Mouse (Mus musculus) splenic B cell, adult 2 months (primary cell): ENCODE measurements around the gene Arhgap35.

Experiments used
- DNase-seq: peaks from one replicate; pipeline ENCODE4 v3.0.0-alpha.2; 2011; ENCODE audit warnings: low read depth, low spot score
- H3K27me3 ChIP-seq: 2 replicates; pipeline ENCODE4 v1.6.1; 2012; ENCODE audit warnings: mild to moderate bottlenecking, low read length, moderate library complexity, mixed read lengths; ENCODE audit not compliant: control insufficient read depth, poor library complexity, insufficient read depth, severe bottlenecking
- H3K36me3 ChIP-seq: 2 replicates; pipeline ENCODE4 v1.6.1; 2012; ENCODE audit warnings: mild to moderate bottlenecking, low read length, moderate library complexity, mixed read lengths; ENCODE audit not compliant: control insufficient read depth, poor library complexity, insufficient read depth, severe bottlenecking

Arhgap35 gene

DNA sequence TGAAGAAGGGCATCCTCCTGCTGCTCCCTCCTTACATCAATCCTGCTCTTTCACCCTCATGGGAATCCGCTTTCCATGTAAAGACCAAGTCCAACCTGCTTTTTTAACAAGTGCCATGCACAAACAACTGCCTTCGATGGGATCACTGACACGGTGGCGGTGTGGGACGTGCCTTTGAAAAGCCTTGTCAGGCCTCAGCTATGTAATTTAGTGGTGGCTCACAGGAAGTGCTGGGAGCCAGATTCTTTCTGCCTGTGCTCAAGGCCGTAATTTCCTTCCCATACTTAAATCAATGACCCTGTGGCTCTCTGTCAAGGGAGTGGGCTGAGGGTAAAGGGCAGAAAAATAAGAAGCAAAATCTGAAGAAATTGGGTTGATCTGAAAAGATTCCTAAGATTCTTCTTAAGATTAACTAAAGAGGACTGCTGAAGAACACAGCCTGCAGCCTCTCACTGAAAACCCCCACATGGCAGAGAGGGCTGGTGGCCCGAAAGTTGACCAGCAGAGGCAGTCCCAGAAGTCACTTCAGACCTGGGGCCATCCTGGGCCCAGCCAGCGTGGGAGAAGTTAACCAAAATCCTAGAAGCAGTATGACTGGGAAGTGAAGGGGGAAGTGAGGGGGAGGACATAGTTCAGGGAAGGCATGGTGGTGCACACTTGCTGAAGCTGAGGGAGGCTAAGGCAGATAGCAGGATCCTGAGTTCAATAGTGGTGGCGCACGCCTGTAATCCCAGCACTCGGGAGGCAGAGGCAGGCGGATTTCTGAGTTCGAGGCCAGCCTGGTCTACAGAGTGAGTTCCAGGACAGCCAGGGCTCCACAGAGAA lies 33.3 kb downstream of the Arhgap35 start:
- no peaks in the 10 kb centered on the region for H3K27me3 ChIP-seq
- H3K36me3 ChIP-seq: no peaks in the 10 kb centered on the region
- no peak for DNase-seq

DNA sequence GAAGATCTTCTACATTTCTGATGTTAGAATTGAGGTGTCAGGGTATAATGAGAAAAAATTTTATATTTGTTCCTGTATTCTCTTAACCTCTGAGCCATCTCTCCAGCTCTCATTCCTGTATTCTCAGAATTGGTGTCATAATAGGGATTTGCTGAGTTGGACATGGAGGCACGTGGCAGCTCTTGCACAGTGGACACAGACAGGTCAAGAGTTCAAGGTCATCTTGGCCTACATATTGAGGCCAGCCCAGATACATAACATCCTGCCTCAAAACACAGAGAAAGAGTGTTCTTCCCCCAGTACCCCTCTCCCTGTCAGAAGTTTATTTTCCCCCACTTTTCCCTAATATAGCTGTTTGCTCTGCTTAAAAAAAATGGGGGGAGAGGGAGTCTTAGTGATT lies 38.1 kb downstream of the Arhgap35 start:
- Histone ChIP-seq H3K36me3 (no peaks in the 10 kb centered on the region), H3K27me3 (no peaks in the 10 kb centered on the region)
- DNase-seq: no peak

DNA sequence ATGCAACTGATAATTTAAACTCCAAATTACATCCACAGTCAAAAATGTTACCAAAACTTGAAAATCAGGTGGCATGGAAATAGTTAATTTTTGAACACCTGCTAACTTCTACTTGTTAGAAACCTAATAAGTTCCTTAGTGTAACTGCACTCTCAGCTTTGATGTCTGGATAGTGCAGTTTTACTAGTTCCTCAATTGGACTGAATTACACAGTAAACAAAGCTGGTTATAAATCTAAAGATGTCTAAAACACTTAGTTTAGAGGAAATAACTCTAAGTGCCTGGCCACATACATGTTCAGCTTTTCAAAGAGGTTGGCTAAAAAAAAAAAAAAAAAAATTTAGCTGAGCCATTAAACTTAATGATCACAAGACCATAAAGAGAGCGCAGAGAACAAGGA lies 43.6 kb downstream of the Arhgap35 start:
- Histone ChIP-seq H3K27me3 (no peaks in the 10 kb centered on the region), H3K36me3 (no peaks in the 10 kb centered on the region)
- DNase-seq: peak; percentile 23

DNA sequence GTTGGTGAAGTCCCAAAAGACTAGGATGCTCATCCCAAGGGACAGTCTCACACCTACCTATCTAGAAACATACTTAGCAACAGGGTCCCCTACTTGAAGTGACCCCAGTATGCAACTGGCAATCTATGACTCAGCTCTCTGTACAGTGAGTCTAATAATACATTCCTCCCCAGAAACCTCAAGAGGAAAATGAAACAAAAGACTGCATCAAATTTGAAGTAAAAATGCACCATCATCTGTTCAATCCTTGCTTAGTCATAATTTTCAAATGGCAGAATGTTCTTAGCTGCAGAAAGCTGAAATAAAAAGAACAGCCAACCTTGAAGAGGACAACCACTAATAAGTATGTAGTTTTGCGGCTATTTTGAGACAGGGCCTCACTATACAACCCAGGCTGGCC lies 44.1 kb downstream of the Arhgap35 start:
- DNase-seq: no peak
- H3K36me3 ChIP-seq: no peaks in the 10 kb centered on the region
- H3K27me3 ChIP-seq: no peaks in the 10 kb centered on the region

DNA sequence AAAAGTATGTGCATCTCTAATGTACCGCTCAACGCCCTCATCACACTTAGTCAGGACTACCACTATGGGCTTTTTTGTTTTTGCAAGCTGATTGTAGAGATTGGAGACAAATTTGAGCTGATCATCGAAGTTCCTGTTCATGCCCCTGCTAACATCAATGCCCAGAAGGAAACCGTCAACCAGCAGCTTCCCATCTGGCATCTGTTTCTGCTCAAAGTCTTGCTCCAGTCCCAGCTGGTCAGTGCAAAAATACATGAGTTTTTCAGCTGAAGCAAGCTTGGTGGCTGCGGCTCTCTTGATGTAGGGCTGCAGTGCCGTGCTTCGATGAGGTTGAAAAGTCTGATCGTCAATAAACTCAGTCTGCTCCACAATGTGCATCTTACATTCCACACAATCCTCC lies 50.3 kb downstream of the Arhgap35 start:
- no peaks in the 10 kb centered on the region for H3K27me3 ChIP-seq
- peaks cover 9% of the 10 kb centered on the region for H3K36me3 ChIP-seq
- DNase-seq: no peak

DNA sequence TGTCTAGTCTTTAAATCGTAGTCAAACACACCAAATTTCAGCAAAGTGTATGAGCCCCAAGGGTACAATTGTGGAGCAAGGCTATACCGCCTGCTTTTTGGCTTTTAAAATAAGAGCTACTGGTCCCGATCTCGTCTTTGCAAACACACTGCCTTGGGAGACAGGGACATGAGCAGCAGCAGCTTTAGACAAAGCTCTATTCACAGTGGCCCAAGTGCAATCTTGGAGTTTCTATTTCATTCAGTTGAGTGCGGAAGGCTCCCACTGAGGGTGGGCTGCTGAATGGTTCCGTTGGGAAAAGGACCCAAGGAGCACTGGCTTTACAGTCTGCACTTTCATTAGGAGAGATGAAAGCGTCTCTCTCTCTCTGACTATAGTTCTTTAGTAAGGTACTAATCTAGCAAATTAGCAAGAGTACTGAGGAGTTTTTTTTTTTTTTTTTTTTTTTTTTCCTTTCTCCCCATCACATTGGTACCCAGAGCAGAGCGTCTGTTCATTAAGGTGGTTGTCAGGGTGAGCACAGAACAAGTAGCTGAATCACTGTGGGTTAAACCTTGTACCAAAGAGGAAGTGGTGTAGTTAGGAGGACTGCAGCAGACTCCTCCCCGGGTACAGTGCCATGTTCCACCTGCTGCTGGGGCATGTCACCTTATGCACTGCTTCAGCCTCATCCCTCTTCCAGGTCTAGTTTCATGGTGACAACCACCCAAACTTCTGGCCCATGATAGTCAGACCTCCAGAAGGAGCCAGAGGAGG lies 56.8 kb downstream of the Arhgap35 start:
- H3K27me3 ChIP-seq: no peaks in the 10 kb centered on the region
- DNase-seq: peak; percentile 23
- H3K36me3 ChIP-seq: no peaks in the 10 kb centered on the region; the same call in 1 of the 2 replicates

DNA sequence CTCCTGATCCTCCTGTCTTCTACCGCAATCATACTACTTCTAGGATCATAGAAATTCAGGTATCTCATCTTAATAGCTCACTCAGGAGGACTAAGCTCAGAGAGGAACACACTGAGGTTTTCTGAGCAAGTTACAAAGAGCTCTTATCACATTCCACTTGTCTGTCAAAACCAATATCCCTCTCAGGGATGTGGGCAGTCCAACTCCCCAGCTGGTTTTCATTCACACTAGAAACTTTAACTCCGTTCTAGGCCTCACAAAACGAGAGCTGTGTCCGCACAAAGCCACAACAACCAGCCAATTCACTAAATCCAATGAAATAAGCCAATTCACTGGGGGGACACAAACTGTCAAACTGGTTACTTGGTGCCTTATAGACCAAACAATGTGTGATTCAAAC lies 57.5 kb downstream of the Arhgap35 start:
- no peaks in the 10 kb centered on the region for H3K27me3 ChIP-seq
- no peak for DNase-seq
- H3K36me3 ChIP-seq: no peaks in the 10 kb centered on the region; the same call in 1 of the 2 replicates

DNA sequence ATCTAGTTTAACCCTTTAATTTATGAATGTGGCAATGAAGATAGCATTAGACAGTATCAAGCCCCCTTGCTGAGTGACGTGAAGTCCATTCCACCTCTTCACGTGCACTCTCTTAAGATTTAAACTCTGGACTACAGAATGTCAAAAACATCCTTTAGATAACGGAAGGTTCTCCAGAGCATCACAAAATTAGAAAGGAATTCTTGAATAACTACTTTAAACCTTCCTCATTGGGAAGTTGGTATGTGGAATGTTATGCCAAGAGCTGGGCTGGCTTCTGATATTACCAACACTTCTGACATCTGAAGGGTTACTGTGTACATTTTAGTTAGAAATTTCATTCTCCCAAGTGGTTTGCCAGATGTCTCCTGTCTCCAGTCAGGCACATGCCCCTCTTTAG lies 60.6 kb downstream of the Arhgap35 start:
- H3K36me3 ChIP-seq: no peaks in the 10 kb centered on the region; the same call in 1 of the 2 replicates
- DNase-seq: no peak
- no peaks in the 10 kb centered on the region for H3K27me3 ChIP-seq

DNA sequence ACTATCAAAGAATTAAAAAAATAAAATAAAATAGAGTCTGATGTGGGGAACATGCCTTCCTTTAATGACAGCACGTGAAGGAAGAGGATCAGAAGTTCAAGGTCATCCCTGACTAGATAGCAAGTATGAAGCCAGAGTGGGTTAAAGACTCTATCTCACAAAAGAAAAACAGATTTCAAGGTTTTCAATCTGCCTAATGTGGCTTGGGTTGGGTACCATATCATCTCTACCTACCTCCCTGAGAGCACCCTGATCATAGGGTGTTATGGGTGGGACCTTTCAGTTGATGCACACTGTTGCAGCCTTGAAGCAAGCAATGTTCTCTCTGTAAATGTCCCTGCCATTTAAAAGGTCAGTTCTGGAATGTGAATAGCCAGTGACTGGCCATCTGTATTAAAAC lies 63.2 kb downstream of the Arhgap35 start:
- no peaks in the 10 kb centered on the region for H3K36me3 ChIP-seq
- no peaks in the 10 kb centered on the region for H3K27me3 ChIP-seq
- no peak for DNase-seq

DNA sequence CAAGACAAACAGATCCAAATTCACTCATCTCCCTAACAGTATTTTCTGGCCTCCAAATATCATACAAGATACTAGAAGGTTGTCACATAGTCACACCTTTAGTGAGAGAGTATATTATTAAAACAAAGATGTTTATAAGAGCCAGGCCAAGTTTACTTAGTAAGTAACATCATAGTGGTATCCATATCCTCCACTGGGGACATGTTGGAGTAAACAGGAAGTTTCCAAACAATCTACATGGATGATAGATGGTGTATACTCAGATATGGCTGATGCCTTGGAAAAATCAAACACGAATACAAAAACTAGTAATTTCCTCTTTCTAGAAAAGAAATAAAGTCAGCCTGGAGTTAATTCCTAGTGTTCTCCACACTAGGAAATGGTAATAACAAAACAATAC lies 65.5 kb downstream of the Arhgap35 start:
- no peaks in the 10 kb centered on the region for H3K27me3 ChIP-seq
- H3K36me3 ChIP-seq: peaks cover 3% of the 10 kb centered on the region; the same call in 1 of the 2 replicates
- no peak for DNase-seq

DNA sequence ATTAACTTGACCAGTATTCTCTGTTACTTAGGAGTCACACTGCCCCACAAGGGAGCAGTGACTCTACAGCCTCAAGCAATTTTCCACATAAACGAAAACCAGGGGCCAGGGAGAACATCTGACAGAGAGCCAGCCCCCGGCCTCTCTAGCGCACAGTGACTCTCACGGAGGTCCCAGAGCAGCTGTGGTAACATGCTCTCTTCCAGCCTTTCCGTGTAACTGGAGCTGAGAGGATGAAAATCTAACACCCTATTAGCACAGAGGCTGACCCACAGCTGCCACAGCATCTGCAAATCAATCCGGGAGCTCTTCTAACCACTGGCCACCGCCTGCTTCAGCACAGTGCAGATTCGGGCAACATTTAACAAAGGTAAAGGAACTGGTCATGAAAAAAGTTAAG lies 70.0 kb downstream of the Arhgap35 start:
- Histone ChIP-seq H3K36me3 (peaks cover 3% of the 10 kb centered on the region; the same call in 1 of the 2 replicates), H3K27me3 (no peaks in the 10 kb centered on the region)
- no peak for DNase-seq

DNA sequence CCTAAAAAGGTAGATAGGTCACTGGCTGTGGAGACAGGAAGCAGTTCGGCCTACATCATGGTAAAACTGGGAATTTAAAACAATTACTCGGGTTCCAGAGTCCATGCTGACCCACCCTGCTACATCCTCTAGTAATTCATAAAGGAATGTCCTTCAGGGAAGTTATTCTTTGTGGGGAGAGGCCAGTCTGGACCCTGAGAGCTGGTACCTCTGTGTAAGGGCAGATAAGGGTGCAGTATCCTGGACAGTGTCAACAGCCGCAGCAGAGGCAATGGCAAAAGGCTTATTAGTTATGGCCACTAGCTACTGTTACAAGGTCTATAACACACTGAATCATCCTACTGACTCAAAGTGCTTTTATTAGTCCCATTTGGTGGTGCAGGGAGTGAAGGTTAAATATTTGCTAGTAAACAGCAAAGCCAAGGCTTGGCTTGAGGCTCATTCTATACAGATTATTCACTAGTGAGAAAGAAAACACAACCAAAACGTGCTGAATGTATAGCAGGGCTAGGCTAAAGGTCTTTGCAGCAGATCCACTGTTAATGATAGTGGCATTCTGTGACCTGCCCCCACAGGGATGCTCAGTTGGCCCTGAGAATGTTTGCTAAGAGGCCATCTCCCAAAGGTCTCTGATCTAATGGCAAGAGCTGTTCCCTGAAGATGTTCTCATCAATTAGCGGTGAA lies 77.4 kb downstream of the Arhgap35 start:
- DNase-seq: no peak
- Histone ChIP-seq H3K36me3 (peaks cover 2% of the 10 kb centered on the region; the same call in 1 of the 2 replicates), H3K27me3 (no peaks in the 10 kb centered on the region)

DNA sequence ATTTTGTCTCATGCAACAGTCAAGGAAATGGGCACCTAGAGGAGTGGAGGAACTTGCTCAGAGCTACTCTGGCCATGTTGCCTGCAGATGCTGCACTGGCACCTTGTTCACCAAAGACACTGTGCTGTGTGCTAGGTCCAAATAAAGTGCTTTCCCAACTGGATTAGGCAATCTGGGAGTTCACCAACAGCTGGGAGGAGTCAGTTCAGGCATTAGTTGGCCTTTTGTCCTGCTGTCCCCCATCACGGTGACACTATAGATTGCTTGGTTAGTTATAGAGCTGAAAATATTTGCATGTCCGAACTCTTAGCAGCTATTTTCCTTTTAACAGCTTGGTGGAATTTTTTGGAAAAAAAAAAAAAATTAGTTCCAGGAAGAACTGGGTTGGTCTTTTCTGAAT lies 88.8 kb downstream of the Arhgap35 start:
- no peak for DNase-seq
- Histone ChIP-seq H3K36me3 (no peaks in the 10 kb centered on the region), H3K27me3 (no peaks in the 10 kb centered on the region)

DNA sequence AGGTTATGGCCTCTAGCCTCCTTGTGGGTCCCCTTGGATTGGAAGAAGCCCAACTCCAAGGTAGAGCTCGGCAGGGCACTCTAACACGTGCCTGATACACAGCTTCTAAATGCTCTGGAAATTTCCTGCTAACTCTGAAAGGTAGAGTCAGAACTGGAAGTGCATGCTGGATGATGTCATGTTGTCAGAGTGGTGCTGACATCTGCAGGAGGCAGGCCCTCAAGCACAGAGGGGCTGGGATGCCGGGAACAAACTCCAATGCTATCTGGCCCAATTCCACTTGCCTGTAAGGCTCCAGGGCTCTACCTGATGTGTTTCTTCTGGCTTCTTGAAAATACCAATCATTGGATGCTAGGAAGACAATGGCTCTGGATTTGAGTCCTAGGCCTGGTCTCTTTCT lies 89.3 kb downstream of the Arhgap35 start:
- no peaks in the 10 kb centered on the region for H3K27me3 ChIP-seq
- no peak for DNase-seq
- no peaks in the 10 kb centered on the region for H3K36me3 ChIP-seq

DNA sequence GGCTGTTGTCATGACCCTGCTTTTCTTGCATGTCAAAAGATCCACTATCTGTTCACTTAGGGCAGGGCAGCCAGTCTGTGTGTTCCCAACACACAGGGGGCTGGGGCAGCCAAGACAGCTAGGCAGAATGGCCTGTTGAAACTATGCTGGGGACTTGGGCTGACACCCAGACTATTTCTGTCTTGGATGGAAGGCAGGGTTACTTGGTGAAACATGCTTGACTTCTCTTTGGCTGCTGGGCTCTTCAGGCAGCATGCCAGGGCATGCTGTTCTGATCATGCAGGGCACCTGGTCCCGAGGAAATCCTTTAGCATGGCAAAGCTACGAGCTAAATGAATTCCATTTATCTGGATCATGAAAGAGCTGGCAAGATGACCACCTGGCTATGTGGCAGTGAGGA lies 90.5 kb downstream of the Arhgap35 start:
- Histone ChIP-seq H3K27me3 (no peaks in the 10 kb centered on the region), H3K36me3 (no peaks in the 10 kb centered on the region)
- DNase-seq: no peak
